Mouse (Mus musculus) neural tube, embryonic 15.5 days (tissue): ENCODE measurements around the gene Nr2f2. TPM values are rescaled to one million over a fixed set of nuclear protein-coding genes. Genes with fewer than 3 reads are reported as not detected.
A peak's percentile ranks its signal among the peaks of the same experiment; 100 is the strongest.

ENCODE experiments used
- ATAC-seq: fragments of 200-750 bp; cut with Nextera tagmentation; 2 replicates; pipeline ENCODE4 v1.8.0; 2017; ENCODE audit warnings: mild to moderate bottlenecking, moderate TSS enrichment, moderate library complexity; ENCODE audit not compliant: low FRiP score
- H3K27ac ChIP-seq: fragments of 300-500 bp; sonication (generic); replicated peaks from 2 replicates; pipeline ENCODE4 v1.5.1; 2015; ENCODE audit warnings: mild to moderate bottlenecking, inconsistent platforms
- H3K27me3 ChIP-seq: fragments of 300-500 bp; sonication (generic); replicated peaks from 2 replicates; pipeline ENCODE4 v1.6.1; 2015; ENCODE audit warnings: inconsistent platforms
- H3K36me3 ChIP-seq: fragments of 300-500 bp; sonication (generic); 2 replicates; pipeline ENCODE4 v1.6.1; 2015; ENCODE audit warnings: inconsistent platforms
- H3K4me1 ChIP-seq: fragments of 300-500 bp; sonication (generic); 2 replicates; pipeline ENCODE4 v1.6.1; 2015; ENCODE audit warnings: inconsistent platforms
- H3K4me2 ChIP-seq: fragments of 300-500 bp; sonication (generic); 2 replicates; pipeline ENCODE4 v1.6.1; 2015; ENCODE audit warnings: inconsistent platforms, mild to moderate bottlenecking, moderate library complexity
- H3K4me3 ChIP-seq: fragments of 300-500 bp; sonication (generic); replicated peaks from 2 replicates; pipeline ENCODE4 v1.5.1; 2015; ENCODE audit warnings: mild to moderate bottlenecking, inconsistent platforms
- H3K9ac ChIP-seq: fragments of 300-500 bp; sonication (generic); replicated peaks from 2 replicates; pipeline ENCODE4 v1.6.1; 2015; ENCODE audit warnings: mild to moderate bottlenecking, inconsistent platforms
- H3K9me3 ChIP-seq: fragments of 300-500 bp; sonication (generic); replicated peaks from 2 replicates; pipeline ENCODE4 v1.6.1; 2016; ENCODE audit warnings: inconsistent platforms
- WGBS: fragments of 180-500 bp; shearing (Covaris S2); methylation state at CpG from one replicate; pipeline ENCODE4 v1.1.7; 2015; ENCODE audit warnings: mixed read lengths; 5-methylcytosine and 5-hydroxymethylcytosine counted together
- polyA plus RNA-seq: library from polyadenylated mRNA; unstranded; fragments of >200 nt; fragmentation: Nextera tagmentation; extraction: Ambion mirVana; gene quantifications from 2 replicates; pipeline ENCODE4 v1.2.1, GENCODE M21; 2015

The Nr2f2 gene
- 60.3 and 62.5 TPM in 2 replicates for polyA plus RNA-seq

DNA sequence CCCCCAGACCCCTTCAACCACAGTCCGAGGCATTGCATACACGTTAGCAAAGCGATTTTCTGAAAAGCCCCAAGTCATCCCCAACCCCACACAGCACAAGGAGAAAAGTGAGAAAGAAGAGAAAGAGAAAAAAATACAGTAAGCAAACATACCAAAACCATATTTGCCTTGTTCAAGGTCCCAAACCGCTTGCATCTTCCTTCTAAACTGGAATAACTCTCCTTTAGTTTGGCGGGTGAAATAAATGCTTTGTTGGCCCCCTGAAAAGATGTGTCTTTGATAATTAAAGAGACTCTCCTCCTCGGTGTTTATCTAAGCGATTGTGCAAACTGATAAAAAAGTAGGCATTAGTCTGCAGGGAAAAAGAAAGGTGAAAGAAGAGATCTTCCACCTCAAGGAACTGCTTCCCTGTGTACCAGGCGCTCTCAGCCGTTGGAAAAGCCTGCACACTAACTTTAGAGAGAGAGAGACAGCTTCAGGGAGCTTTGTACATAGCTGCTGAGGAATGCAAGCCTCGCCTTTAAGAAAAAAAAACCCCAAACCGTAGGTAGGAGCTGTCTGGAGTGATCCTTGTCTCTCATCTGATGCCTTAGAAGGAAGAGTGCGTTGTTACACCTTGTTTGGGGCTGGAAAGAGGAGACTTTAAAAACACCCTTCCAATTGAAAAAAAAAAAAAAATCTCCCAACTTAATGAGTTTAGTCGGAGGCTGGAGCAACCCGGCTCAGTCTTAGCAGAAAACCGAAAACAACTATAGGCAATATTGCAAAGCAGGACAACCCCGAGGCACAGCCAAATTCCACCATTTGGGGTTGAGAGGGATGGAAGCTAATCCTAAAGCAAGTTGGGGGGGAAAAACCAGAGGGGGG lies at the start of gene Nr2f2:
Nr2f2 (minus strand) TSS at position 795 of the 867 bp plus-strand sequence.
- WGBS, result 3% methylated on average over 16 of the region's 16 CpGs
- Histone ChIP-seq H3K27ac (peak within 1 kb of the TSS; percentile 88), H3K9me3 (no peaks in the 10 kb centered on the region), H3K36me3 (no peaks in the 10 kb centered on the region), H3K4me2 (peak within 1 kb of the TSS; percentile 63), H3K4me3 (peak within 1 kb of the TSS; percentile 50), H3K27me3 (peaks cover 30% of the 10 kb centered on the region), H3K9ac (peak within 1 kb of the TSS; percentile 72), H3K4me1 (peaks cover 28% of the 10 kb centered on the region)
- no peak for ATAC-seq

DNA sequence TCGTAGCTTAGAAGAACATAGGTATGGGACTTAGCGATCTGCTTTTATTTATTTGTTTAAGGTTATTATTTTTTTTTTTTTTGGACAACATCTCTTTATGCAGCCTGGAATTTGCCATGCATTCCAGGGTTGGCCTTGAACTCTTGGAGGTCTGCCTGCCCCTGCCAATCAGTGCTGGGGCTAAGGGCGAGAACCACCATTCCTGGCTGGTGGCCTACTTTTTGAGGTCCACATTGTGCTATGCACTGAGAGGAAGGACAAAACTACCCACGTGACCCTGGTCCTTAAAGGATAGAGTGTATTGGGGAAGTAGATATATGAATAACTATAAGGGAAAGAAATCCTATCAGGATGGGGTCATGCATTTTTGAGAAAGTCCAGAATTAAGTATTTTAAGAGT lies 47.9 kb upstream of the Nr2f2 start:
- Histone ChIP-seq H3K27ac (no peak overlapping the region), H3K9ac (no peak overlapping the region), H3K4me3 (no peak overlapping the region), H3K4me2 (no peak overlapping the region), H3K27me3 (no peaks in the 10 kb centered on the region), H3K9me3 (no peaks in the 10 kb centered on the region), H3K4me1 (no peaks in the 10 kb centered on the region; the same call in 1 of the 2 replicates), H3K36me3 (no peaks in the 10 kb centered on the region)
- 91% methylated on average over 4 of the region's 4 CpGs for WGBS
- ATAC-seq, result no peak

DNA sequence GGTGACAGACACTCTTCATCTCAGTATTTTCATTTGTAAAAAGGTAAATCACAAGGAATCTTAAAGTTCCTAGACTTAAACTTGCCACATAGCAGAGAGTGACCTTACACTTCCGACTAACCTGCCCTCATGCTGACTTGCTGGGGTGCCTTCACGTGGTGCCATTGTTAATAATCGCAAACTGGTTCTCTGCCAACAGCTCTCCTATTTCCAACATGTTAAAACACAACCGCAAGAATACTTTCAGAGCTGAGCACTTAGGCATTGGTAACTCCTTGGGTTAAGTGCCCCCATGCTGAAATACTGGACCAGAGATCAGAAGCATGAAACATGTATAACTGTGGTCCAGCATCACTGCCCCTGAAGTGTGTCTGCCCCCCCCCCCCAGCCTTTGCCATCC lies 47.1 kb upstream of the Nr2f2 start:
- 85% methylated on average over 4 of the region's 4 CpGs for WGBS
- Histone ChIP-seq H3K9ac (no peak overlapping the region), H3K27me3 (no peaks in the 10 kb centered on the region), H3K4me3 (no peak overlapping the region), H3K4me2 (no peak overlapping the region), H3K27ac (no peak overlapping the region), H3K4me1 (no peaks in the 10 kb centered on the region; the same call in 1 of the 2 replicates), H3K9me3 (no peaks in the 10 kb centered on the region), H3K36me3 (no peaks in the 10 kb centered on the region)
- no peak for ATAC-seq

DNA sequence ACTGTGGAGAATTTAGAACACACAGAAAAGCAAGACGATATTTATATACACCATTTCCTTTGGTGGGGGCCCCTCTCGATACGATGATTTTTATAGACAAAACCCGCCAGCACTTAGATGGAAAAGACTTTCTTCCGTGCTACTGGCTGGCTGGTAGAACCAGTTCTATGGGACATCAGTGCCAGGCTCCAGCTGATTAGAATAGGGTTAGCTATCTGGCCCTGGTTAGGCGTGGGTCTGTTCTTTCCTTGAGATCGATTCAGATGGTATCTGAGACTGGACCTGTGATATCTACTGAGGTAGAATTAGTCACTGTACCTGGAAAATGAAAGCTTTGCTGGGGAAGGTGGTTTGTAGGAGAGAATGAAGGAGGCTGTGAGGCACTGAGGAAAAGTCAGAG lies 46.4 kb upstream of the Nr2f2 start:
- WGBS, result 96% methylated on average over 7 of the region's 7 CpGs
- no peak overlapping the region for H3K4me3 ChIP-seq
- H3K9me3 ChIP-seq, result no peaks in the 10 kb centered on the region
- no peak overlapping the region for H3K9ac ChIP-seq
- ATAC-seq, result no peak
- H3K36me3 ChIP-seq, result no peaks in the 10 kb centered on the region
- H3K27me3 ChIP-seq, result no peaks in the 10 kb centered on the region
- no peak overlapping the region for H3K4me2 ChIP-seq
- no peak overlapping the region for H3K27ac ChIP-seq
- H3K4me1 ChIP-seq, result no peaks in the 10 kb centered on the region; the same call in 1 of the 2 replicates

DNA sequence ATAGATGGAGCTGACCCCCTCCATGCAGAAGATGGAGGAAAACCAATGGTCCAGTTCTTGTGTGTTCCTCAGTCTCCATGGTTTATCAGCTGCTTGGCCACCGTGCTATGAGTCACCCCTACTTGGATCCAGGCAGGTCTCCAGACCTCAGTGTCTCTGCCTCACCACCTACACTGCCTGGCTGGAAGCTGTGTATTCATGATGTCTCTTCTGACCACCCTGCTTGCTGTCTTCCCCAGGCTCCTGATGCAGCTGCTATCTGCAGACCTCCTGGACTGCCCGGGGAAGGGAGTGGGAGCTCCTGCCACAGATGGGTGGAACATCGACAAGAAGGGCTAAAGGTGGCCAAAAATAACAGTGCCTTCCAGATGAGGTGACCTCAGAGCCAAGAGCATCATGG lies 43.8 kb upstream of the Nr2f2 start:
- Histone ChIP-seq H3K4me3 (no peak overlapping the region), H3K4me1 (no peaks in the 10 kb centered on the region), H3K27ac (no peak overlapping the region), H3K36me3 (no peaks in the 10 kb centered on the region), H3K9ac (no peak overlapping the region), H3K9me3 (no peaks in the 10 kb centered on the region), H3K27me3 (no peaks in the 10 kb centered on the region), H3K4me2 (no peak overlapping the region)
- no peak for ATAC-seq
- 98% methylated on average over 3 of the region's 3 CpGs for WGBS

DNA sequence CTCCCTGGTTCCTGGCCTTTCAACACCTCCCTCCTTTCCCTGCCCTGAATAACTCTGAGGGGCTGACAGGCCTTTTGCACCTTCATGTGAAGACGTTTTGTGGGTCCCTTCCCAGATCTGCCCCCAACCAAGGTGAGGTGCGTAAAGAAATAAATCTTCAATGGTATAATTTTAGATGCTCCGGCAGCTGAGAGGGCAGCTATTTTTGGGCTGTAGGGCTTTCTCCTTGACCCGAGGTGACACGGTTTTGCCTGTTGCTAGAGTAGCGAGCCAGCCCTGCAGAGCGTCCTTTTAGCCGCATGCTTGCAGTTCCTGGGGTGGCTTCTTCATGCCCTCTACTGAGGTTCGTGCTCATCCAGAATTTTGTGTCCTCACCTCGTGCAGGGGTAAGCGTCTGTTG lies 43.4 kb upstream of the Nr2f2 start:
- no peak overlapping the region for H3K27ac ChIP-seq
- H3K9ac ChIP-seq, result no peak overlapping the region
- no peaks in the 10 kb centered on the region for H3K9me3 ChIP-seq
- no peaks in the 10 kb centered on the region for H3K27me3 ChIP-seq
- 90% methylated on average over 11 of the region's 11 CpGs for WGBS
- no peak for ATAC-seq
- no peaks in the 10 kb centered on the region for H3K36me3 ChIP-seq
- H3K4me1 ChIP-seq, result no peaks in the 10 kb centered on the region
- no peak overlapping the region for H3K4me2 ChIP-seq
- no peak overlapping the region for H3K4me3 ChIP-seq

DNA sequence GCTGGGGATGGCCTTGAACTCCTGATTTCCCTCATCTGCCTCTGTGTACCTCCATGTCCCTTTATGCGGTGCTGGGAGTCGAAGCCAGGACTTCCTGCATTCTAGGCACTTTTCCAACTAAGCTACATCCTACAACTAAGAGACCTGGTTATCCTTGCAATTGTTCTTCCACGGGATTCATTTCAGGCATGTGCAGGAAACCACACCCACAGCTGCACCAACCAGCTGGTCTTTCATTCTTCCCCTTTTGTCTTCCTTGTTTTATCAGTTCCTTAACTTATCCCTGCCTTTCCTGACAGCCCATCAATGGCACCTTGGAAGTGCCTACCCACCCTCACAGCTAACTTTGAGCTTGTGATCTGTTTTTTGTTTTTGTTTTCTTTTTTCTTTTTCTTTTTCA lies 42.3 kb upstream of the Nr2f2 start:
- Histone ChIP-seq H3K4me3 (no peak overlapping the region), H3K27me3 (no peaks in the 10 kb centered on the region), H3K27ac (no peak overlapping the region), H3K9me3 (no peaks in the 10 kb centered on the region), H3K4me2 (no peak overlapping the region), H3K36me3 (no peaks in the 10 kb centered on the region), H3K9ac (no peak overlapping the region), H3K4me1 (no peaks in the 10 kb centered on the region)
- 78% methylated on average over 3 of the region's 3 CpGs for whole genome bisulfite sequencing
- no peak for ATAC-seq

DNA sequence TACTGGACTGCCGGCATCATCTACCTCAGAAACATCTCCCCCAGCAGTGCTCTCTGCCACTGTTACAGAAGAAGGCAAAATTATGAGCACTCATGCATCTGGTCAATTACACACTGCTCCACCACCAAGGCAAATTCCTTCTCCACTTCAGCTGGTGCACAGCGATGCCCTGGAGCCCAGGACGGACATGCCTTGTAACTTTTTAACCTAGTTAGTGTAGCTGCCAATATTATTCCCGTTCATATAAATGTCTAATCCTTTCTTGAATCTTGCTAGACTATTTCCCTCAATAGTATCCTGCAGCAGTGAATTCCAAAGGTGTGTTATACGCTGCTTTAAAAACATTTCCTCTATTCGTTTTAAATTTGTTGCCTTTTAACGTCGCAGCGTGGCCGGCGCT lies 40.6 kb upstream of the Nr2f2 start:
- WGBS, result 89% methylated on average over 11 of the region's 11 CpGs
- Histone ChIP-seq H3K4me2 (no peak overlapping the region), H3K27ac (no peak overlapping the region), H3K9me3 (no peaks in the 10 kb centered on the region), H3K4me1 (no peaks in the 10 kb centered on the region), H3K9ac (no peak overlapping the region), H3K27me3 (no peaks in the 10 kb centered on the region), H3K4me3 (no peak overlapping the region), H3K36me3 (no peaks in the 10 kb centered on the region)
- no peak for ATAC-seq

DNA sequence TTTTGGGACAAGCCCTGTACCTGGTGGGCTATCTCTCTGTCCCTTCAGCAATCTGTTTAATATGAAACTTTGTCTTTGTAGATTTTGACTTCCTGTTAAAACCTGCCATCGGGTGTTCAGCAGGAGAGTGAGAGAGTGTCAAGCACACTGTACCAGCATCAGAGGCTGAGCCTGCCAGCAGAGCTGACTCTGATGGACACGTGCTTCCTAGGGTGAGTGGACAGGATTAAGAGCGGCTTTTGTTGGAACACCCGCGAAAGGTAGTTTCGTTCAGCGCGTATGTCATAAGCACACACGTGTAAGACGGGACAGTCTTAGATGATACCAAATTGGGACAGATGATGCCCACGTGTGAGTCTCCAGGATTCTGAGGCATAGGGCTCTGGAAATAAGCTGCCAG lies 40.0 kb upstream of the Nr2f2 start:
- Histone ChIP-seq H3K4me1 (no peaks in the 10 kb centered on the region), H3K9ac (no peak overlapping the region), H3K4me2 (no peak overlapping the region), H3K27me3 (no peaks in the 10 kb centered on the region), H3K9me3 (no peaks in the 10 kb centered on the region), H3K4me3 (no peak overlapping the region), H3K36me3 (no peaks in the 10 kb centered on the region), H3K27ac (no peak overlapping the region)
- WGBS, result 93% methylated on average over 11 of the region's 11 CpGs
- ATAC-seq, result no peak

DNA sequence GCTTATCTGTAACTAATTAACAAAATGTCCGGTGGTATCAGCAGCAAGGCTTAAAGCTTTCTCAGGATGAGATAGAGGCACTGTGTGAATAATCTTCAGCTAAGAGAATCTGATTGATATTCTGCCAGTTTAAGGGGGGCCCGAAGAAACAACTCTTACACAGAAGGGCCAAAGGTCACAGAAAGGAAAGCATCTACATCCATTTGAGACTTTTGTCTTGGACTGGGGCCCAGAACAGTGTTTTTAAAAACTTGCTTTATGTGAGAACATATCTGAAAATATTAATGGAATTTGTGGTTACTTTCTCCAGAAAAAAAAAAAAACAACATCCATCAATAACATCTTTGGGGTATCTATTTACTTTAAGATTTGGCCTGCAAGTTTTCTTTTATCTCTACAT lies 38.9 kb upstream of the Nr2f2 start:
- H3K4me1 ChIP-seq, result no peaks in the 10 kb centered on the region
- H3K4me2 ChIP-seq, result no peak overlapping the region
- no peaks in the 10 kb centered on the region for H3K27me3 ChIP-seq
- no peak overlapping the region for H3K27ac ChIP-seq
- no peaks in the 10 kb centered on the region for H3K9me3 ChIP-seq
- H3K9ac ChIP-seq, result no peak overlapping the region
- ATAC-seq, result no peak
- H3K4me3 ChIP-seq, result no peak overlapping the region
- 78% methylated on average over 2 of the region's 2 CpGs for WGBS
- no peaks in the 10 kb centered on the region for H3K36me3 ChIP-seq

DNA sequence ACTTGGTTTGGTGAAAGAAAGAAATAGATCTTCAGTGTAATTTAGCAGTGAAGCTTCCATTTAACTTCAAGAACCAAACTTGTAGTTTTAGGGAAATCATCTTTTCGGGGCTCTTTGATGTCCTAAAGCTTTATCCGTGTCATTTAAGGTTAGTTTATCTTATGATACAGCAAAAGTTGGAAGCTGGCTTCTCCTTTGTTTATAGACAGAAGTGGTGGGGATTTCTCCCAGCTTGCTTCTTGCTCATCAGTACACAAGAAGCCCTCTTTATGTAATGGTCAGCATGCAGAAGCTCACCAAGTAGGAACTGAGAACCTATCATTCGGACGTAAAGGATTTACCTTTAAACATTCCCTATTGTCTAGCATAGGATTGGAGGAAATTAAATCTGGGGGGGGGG lies 16.3 kb upstream of the Nr2f2 start:
- Histone ChIP-seq H3K4me1 (no peaks in the 10 kb centered on the region), H3K4me2 (no peak overlapping the region), H3K36me3 (no peaks in the 10 kb centered on the region), H3K4me3 (no peak overlapping the region), H3K27ac (no peak overlapping the region), H3K9me3 (no peaks in the 10 kb centered on the region), H3K27me3 (no peaks in the 10 kb centered on the region), H3K9ac (no peak overlapping the region)
- WGBS, result 89% methylated on average over 4 of the region's 4 CpGs
- no peak for ATAC-seq

DNA sequence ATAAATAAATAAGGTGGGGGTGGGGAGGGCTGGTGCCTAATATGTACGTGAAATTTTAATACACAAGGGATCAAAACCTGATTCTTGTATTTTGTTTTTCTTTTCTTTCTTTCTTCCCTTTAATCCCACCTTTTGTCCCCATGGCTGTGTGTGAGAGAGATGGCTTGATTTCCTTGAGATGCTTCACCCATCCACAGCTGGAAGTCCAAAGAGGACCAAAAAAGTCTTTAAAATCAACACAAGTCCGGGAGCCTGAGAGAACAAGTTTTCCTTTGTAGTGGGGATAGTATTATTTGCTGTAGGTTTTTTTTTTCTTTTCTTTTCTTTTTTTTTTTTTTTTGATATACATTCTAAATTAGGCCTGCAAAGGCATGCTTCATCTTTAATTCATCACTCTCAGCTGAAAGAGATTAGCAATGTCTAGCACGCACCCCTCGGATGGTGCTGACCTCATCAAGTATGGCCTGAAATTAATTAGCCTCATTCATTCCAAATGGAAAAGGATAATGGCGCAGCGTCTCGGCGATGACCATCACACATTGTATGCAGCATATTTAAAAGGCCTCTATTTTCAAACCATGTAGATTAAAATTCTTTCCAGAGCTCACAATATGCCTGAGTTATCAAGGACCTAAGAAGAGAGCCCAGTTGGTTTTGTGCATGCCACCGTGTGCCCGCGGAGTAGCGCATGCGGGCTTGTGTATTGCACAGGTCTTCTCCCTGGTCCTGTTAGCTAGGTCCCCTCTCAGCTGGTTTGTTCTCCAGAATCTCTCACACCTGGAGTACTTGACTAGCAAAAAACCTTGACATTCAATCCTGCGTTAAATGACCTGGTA lies 15.1 kb upstream of the Nr2f2 start:
- Histone ChIP-seq H3K9ac (no peak overlapping the region), H3K27ac (no peak overlapping the region), H3K9me3 (no peaks in the 10 kb centered on the region), H3K36me3 (no peaks in the 10 kb centered on the region), H3K4me1 (no peaks in the 10 kb centered on the region), H3K27me3 (no peaks in the 10 kb centered on the region), H3K4me3 (no peak overlapping the region), H3K4me2 (no peak overlapping the region)
- ATAC-seq, result no peak
- 61% methylated on average over 14 of the region's 14 CpGs for WGBS
